Mouse (Mus musculus): ENCODE data around the gene Bcl2l14.
A peak's percentile ranks its signal among the peaks of the same experiment; 100 is the strongest.

Gene Bcl2l14

GRCm38 (mm10) chr6:134443198-134443904, 47.2 kb downstream of the Bcl2l14 start:
- no peak for DNase-seq (ENCODE audit: low spot score in 2 of 2)

- no peak for DNase-seq (ENCODE audit: low spot score in 2 of 2)
Observed at GRCm38 (mm10) chr6:134443925-134444324, 47.8 kb downstream of the Bcl2l14 start.

- DNase-seq (ENCODE audit: low spot score in 2 of 2), result no peak
Observed at GRCm38 (mm10) chr6:134448451-134448850, 52.3 kb downstream of the Bcl2l14 start.

- DNase-seq (ENCODE audit: low spot score in 2 of 2), result peak in 1 of 2 experiments; percentile 32
Observed at GRCm38 (mm10) chr6:134449958-134450357, 53.8 kb downstream of the Bcl2l14 start.

- DNase-seq (ENCODE audit: low spot score in 2 of 2), result peak in 1 of 2 experiments; percentile 14
Observed at GRCm38 (mm10) chr6:134450661-134451119, 54.6 kb downstream of the Bcl2l14 start.

- no peak for DNase-seq (ENCODE audit: low spot score in 2 of 2)
Observed at GRCm38 (mm10) chr6:134454093-134454492, 58.0 kb downstream of the Bcl2l14 start.

GRCm38 (mm10) chr6:134458376-134458775, 62.3 kb downstream of the Bcl2l14 start:
- DNase-seq (ENCODE audit: low spot score in 2 of 2), result no peak

GRCm38 (mm10) chr6:134461175-134461574, 65.1 kb downstream of the Bcl2l14 start:
- no peak for DNase-seq (ENCODE audit: low spot score in 2 of 2)

GRCm38 (mm10) chr6:134466671-134467229, 70.6 kb downstream of the Bcl2l14 start:
- DNase-seq (ENCODE audit: low spot score in 2 of 2), result no peak

- DNase-seq (ENCODE audit: low spot score in 2 of 2), result no peak
Observed at GRCm38 (mm10) chr6:134469297-134469696, 73.2 kb downstream of the Bcl2l14 start.

- DNase-seq (ENCODE audit: low spot score in 2 of 2), result no peak
Observed at GRCm38 (mm10) chr6:134470857-134471256, 74.7 kb downstream of the Bcl2l14 start.

- DNase-seq (ENCODE audit: low spot score in 2 of 2), result no peak
Observed at GRCm38 (mm10) chr6:134473143-134473561, 77.0 kb downstream of the Bcl2l14 start.

GRCm38 (mm10) chr6:134479481-134479880, 83.4 kb downstream of the Bcl2l14 start:
- no peak for DNase-seq (ENCODE audit: low spot score in 2 of 2)

GRCm38 (mm10) chr6:134486318-134486717, 90.2 kb downstream of the Bcl2l14 start:
- no peak for DNase-seq (ENCODE audit: low spot score in 2 of 2)
